Mouse (Mus musculus): ENCODE data around the gene Hmces.
"Not testable (repeated sequence)": the region's sequence is repeated elsewhere in the genome, so short reads cannot be mapped to it uniquely, and the experiment has no call there.

The Hmces gene

GRCm38 (mm10) chr6:87914326-87915102, 779 bp downstream of the Hmces start:
- in situ Hi-C loops (cut with MboI), result loop anchor here (25.0 kb wide), 1 partner anchor 173 kb away; the partner anchor contains the start of gene Rpn1

GRCm38 (mm10) chr6:87915939-87916338, 2.2 kb downstream of the Hmces start:
- in situ Hi-C loops (cut with MboI), result loop anchor here (25.0 kb wide), 1 partner anchor 171 kb away; the partner anchor contains the start of gene Rpn1

GRCm38 (mm10) chr6:87921201-87921600, 7.5 kb downstream of the Hmces start:
- in situ Hi-C loops (cut with MboI), result loop anchor here (25.0 kb wide), 1 partner anchor 166 kb away; the partner anchor contains the start of gene Rpn1

GRCm38 (mm10) chr6:87923624-87924023, 9.9 kb downstream of the Hmces start:
- in situ Hi-C loops (cut with MboI), result loop anchor here (25.0 kb wide), 1 partner anchor 164 kb away; the partner anchor contains the start of gene Rpn1

DNA sequence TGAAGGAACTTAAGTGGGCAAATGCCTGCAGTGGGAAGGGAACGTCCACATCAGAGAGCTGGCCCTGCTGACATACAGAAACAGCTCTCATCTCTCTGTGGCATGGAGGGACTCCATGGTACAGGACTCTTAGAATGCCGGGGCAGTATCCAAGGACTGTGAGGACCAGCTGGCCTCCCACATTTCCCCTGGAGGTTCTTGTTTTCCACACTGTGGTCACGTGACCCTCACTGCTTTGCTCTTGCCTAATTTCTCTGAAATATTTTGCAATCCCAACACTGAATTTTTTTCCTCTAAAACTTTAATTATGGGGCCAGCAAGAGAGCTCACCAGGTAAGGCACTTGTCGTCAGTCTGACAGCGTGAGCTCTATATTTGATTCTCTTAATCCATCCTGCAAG, 21.3 kb downstream of the Hmces start:
- in situ Hi-C loops (cut with MboI), result no loop called here

GRCm38 (mm10) chr6:87937178-87937788, 23.5 kb downstream of the Hmces start:
- in situ Hi-C loops (cut with MboI), result no loop called here

GRCm38 (mm10) chr6:87938941-87939340, 25.2 kb downstream of the Hmces start:
- in situ Hi-C loops (cut with MboI), result no loop called here

DNA sequence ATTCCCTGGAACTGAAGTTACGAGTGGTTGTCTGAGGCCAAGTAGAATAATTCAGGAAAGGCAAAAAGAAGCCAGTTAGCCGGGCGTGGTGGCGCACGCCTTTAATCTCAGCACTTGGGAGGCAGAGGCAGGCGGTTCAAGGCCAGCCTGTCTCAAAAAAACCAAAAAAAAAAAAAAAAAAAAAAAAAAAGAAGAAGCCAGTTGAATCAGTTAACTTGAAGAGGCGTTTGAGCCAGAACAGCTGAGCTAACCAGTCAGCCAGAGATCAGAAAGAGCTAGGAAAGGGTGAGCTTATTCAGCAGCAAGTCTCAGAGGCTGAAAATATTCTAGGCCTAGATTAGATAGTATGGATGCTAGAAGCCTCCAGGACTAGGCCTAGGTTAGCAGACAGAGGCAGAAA, 28.4 kb downstream of the Hmces start:
- in situ Hi-C loops (cut with MboI), result no loop called here

GRCm38 (mm10) chr6:87962457-87962856, 48.7 kb downstream of the Hmces start:
- in situ Hi-C loops (cut with MboI), result not testable (repeated sequence)

- in situ Hi-C loops (cut with MboI), result no loop called here
These were observed 56.3 kb downstream of the Hmces start for GRCm38 (mm10) chr6:87970041-87970440.

GRCm38 (mm10) chr6:87979728-87980127, 66.0 kb downstream of the Hmces start:
- in situ Hi-C loops (cut with MboI), result no loop called here

DNA sequence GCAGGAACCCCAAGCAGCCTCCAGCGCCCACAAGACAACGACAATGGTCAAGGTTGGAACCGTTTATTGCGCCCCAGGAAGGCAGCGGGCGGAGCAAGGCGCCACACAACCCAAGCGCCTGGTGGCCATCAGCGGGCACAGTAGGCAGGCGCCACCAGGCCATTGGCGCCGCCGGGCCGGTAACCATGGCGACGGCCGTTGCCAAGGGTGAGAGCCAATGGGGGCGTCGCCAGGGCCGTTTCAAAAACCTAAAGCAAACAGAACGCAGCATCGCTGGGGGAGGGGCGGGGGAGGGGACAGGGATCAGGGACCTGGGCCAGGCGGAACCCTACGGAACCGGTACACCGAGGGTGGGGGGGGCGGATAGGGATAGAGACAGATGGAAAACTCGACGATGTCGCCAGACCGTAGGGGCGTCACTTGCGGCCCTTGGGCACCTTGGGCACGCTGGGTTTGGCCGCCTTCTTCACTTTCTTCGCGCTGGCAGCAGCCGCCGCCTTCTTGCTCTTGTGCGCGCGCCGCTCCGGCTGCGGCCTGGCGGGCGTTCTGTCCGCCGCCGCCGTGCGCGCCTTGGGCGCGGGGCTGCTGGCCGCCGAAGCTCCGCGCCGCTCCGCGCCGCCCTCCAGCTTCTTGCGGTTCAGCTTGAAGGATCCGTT, 66.8 kb downstream of the Hmces start:
- in situ Hi-C loops (cut with MboI), result no loop called here

- in situ Hi-C loops (cut with MboI), result no loop called here
These were observed 67.3 kb downstream of the Hmces start for GRCm38 (mm10) chr6:87981030-87981485.

GRCm38 (mm10) chr6:87981547-87982256, 68.0 kb downstream of the Hmces start, which contains the start of gene H1fx:
H1fx (minus strand) TSS chr6:87981637.
- in situ Hi-C loops (cut with MboI), result no loop called here

DNA sequence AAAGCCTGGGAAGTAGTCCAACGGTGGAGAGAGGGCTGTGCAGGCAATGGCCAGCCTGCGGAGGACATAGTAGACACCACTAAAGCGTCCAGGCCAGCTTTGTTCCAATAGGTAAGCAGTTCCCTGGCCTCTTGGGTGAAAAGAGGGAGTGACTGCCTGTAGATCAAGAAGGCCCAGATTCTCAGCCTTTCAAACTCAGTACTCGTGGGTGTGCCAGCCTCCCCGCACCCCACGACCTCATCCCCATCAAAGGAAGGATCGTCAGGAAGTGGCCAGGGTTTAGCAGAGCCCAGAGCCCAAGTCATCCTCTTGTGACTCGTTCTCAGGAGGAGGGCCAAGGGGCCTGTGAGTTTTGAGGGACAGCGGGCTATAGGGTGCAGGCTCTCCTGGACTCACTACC, 68.8 kb downstream of the Hmces start:
- in situ Hi-C loops (cut with MboI), result no loop called here
